Mouse (Mus musculus): ENCODE measurements at regions not wholly inside any gene's neighbourhood (a gene's known extent, or its start where the extent isn't known, plus 50 kb on each side); places are given as distances from the start of the nearest gene placed in this dataset.
A peak's percentile ranks its signal among the peaks of the same experiment; 100 is the strongest.

GRCm38 (mm10) chr1:183622341-183622740, 204.3 kb downstream of the Hhipl2 start:
- no peak for DNase-seq (ENCODE audit: low spot score)

DNA sequence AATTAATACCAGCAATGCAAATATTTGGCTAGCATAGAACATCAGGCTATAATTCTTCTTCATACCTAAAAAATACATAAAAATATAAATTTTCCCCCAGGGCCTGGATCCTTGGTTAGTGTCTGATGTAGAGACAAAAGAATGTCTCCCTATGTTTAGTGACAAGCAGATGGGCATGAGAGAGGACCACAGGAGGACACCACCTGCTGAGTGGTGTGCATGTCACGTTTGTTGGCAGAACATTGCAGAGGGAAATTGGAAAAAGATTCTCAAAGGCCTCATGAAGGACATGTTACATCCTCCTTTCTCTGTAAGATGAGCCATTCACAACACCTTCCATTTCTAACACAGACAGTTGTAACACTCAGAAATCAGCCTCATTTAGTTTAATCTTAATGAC, 206.3 kb downstream of the Hhipl2 start:
- DNase-seq (ENCODE audit: low spot score) = no peak

DNA sequence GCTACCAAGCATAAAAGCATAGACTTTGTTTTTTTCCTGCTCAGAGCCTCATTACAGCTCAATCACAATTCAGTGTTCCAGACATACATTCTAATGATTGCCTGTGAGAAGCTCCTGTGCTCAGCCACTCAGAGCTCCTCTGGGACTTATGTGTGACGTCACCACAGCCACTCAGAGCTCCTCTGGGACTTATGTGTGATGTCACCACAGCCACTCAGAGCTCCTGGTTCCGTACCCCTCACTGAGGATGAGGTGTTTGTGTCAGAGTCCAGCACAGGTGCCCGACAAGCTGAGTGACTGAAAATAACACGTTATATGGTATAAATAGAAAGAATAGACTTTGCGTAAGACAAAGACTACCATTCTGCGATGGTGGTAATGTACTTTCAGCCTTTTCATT, 215.8 kb downstream of the Hhipl2 start:
- no peak for DNase-seq (ENCODE audit: low spot score)

DNA sequence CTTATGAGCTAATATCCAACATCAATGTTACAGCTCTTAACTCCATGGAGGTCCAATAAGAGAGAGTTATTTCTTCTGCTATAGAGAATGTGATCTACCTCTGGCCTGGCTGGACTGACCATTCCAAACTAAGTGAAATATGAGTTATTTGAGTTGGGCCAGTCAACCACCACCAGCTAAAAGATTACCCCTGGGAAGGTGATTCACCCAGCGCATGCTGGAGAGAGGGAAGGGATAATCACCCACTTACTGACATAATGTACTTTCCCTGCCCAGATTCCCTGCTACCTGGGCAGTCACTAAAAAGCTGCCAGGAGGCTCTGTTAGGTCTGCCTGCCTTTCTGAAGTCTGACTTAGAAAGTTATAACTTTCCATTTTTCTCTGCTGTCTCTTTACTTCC, 216.8 kb downstream of the Hhipl2 start:
- no peak for DNase-seq (ENCODE audit: low spot score)

GRCm38 (mm10) chr1:183637214-183637613, 219.2 kb downstream of the Hhipl2 start:
- DNase-seq (ENCODE audit: low spot score) = no peak

DNA sequence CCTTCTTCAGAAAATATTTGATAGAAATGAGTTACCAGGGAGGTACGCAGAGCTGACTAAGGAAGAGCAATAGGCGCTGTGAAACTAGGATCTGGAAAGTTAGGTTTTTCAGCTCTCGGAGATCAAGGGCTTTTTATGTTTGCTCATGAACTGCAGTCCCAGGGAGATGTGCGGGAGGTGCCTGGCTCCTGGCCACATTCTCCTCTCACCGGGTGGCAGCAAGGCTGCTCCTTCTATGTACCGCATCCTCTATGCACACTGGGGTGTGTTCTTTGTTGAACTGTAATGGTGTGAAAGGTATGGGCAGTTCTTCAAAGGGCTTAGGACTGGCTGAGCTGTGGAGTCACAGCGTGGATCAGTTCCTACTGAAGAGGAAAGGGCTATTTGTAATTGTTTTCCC, 221.3 kb downstream of the Hhipl2 start:
- DNase-seq (ENCODE audit: low spot score) = no peak

GRCm38 (mm10) chr1:183640568-183640967, 222.6 kb downstream of the Hhipl2 start:
- peak; percentile 39 for DNase-seq (ENCODE audit: low spot score)

GRCm38 (mm10) chr1:183644001-183644400, 226.0 kb downstream of the Hhipl2 start:
- DNase-seq (ENCODE audit: low spot score) = no peak

- DNase-seq (ENCODE audit: low spot score) = no peak
Measured at GRCm38 (mm10) chr1:183653878-183654277, 235.9 kb downstream of the Hhipl2 start.

- DNase-seq (ENCODE audit: low spot score) = no peak
Measured at GRCm38 (mm10) chr1:183657043-183657442, 239.0 kb downstream of the Hhipl2 start.

DNA sequence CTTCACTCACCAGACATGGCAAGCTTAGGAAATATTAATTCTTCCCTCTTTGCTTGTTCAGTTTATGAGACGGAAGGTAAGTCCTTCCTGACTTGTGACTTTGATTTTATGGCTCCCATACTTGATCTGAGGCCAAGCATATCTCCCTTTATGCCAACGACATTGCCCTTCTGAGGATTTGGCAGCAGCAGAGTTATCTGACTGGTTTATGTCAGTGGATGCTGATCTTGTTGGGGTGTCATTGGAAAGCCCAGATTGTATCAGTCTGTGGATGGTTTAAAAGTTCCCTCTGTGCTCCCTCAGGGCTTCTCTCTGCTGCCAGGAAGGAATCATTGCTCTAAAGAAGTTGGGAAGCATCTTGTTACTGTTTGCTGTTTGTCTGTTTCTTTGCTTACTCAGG, 242.5 kb downstream of the Hhipl2 start:
- DNase-seq (ENCODE audit: low spot score) = no peak

DNA sequence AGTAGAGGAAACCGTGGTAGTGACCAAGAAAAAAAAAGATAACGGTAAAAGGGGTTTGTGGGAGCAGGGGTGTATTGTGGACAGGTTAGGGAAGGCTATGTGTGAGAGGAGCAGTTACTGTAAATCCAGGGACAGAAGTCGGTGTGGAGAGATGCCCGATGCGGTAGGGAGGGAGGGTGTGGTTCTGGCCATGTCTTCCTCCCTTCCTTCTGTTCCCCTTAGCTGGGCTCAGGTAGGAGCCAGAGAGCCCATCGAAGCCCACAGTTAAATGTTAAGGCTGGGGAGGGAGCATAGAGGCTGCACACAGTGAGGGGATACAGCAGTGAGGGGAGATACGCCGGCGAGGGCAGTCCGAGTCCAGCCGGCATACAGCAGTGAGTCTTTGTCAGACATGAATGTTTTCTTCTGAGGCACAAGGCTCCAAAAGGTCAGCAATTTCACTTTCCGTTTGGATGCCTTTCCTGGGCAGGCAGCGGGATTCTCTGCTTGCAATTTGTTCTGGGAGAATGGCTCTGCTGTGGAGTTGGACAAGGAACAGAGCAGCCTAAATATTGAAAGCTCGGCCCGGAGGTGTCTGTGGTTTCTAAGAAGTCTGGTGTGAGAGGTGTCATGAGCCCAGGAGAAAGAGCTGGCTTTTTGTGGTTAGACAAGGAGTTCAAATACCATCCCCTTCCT, 244.5 kb downstream of the Hhipl2 start:
- DNase-seq (ENCODE audit: low spot score) = no peak

GRCm38 (mm10) chr1:183669271-183669670, 251.3 kb downstream of the Hhipl2 start:
- no peak for DNase-seq (ENCODE audit: low spot score)

GRCm38 (mm10) chr1:183669674-183670073, 251.7 kb downstream of the Hhipl2 start:
- no peak for DNase-seq (ENCODE audit: low spot score)

DNA sequence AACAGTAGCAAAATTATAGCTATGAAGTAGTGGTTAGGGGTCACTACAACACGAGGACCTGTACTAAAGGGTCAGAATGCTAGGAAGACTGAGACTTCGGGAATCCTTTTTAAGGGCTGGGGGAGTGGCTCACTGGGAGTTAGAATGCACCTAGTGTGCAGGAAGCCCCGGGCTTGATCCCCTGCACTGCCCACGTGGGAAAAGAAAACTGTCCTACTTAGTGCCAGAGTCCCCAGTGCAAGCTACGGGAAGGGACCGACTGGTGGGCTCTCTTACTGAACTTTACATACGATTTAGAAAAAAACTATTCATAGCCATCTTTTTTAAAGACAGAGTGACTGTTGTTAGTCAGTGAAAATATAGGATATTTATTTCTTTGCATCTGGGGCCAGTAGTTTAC, 252.5 kb downstream of the Hhipl2 start:
- DNase-seq (ENCODE audit: low spot score) = no peak

- no peak for DNase-seq (ENCODE audit: low spot score)
Measured at GRCm38 (mm10) chr1:183671541-183671940, 253.5 kb downstream of the Hhipl2 start.

- no peak for DNase-seq (ENCODE audit: low spot score)
Measured at GRCm38 (mm10) chr1:183672521-183672920, 254.5 kb downstream of the Hhipl2 start.

DNA sequence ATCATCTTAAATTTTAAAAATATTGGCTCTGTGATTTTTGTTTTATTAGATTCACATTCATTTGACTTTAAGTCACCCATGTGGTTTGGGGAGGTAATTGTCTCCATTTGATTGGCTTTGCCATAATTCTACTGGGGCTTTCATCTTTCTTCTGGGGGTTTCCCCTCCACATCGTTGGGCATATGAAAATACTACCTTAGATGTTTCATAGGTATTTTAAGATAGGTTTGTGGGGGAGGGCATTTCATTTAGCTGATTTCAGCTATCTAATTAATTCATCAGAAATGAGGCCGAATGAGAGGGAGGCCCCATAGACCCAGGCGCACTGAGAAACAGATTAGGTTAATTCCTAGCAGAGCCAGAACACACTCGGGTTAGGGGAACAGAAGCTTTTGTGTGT, 259.6 kb downstream of the Hhipl2 start:
- no peak for DNase-seq (ENCODE audit: low spot score)

DNA sequence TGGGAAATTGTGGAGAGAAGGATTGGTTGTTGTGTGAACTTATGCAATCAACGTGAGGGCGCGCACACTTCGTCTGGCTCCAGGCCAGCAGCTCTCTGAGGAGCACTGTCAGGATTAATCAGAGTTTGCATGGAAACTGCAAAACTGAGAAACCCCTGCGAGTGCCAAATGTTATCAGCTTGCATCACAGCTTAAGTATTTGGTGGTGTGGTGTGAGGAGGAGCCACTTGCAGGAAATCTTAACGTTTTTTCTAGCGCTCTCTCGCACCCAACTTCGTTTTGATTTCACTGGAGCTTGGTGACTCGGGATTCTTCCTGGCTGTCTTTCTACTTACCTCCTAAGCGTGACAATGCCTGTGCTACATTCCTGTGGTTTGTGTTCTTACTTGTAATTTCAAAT, 261.9 kb downstream of the Hhipl2 start:
- DNase-seq (ENCODE audit: low spot score) = peak; percentile 30

- no peak for DNase-seq (ENCODE audit: low spot score)
Measured at GRCm38 (mm10) chr1:183686056-183686455, 268.0 kb downstream of the Hhipl2 start.

DNA sequence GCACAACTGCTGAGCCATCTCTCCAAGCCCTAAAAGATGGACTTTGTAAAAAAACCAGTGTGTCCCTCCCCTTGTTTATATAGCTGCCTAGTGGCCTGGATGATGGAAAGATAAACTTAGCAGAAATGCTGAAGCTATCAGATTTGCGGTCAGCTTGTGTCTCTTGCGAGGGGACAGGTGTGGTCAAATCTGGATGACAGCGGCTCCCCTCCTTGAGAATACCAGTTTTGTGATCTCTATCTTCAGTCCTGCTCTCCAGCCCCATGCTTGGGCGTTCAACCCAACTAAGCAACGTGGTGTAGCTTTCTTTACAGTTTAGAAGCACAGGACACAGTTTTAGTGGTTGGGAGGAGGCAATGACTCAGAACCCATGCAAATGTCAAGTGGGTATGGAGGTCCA, 274.7 kb downstream of the Hhipl2 start:
- DNase-seq (ENCODE audit: low spot score) = no peak

GRCm38 (mm10) chr1:183699284-183699683, 281.3 kb downstream of the Hhipl2 start:
- no peak for DNase-seq (ENCODE audit: low spot score)

- DNase-seq (ENCODE audit: low spot score) = no peak
Measured at GRCm38 (mm10) chr1:183702888-183703287, 284.9 kb downstream of the Hhipl2 start.

GRCm38 (mm10) chr1:183712895-183713294, 294.9 kb downstream of the Hhipl2 start:
- no peak for DNase-seq (ENCODE audit: low spot score)

- no peak for DNase-seq (ENCODE audit: low spot score)
Measured at GRCm38 (mm10) chr1:183717060-183717459, 296.0 kb upstream of the Dusp10 start.

All from ovary, adult 18-20 months (tissue).